Comparison of ENCODE assay signal across 8 mouse cellular contexts in the genomic region with DNA sequence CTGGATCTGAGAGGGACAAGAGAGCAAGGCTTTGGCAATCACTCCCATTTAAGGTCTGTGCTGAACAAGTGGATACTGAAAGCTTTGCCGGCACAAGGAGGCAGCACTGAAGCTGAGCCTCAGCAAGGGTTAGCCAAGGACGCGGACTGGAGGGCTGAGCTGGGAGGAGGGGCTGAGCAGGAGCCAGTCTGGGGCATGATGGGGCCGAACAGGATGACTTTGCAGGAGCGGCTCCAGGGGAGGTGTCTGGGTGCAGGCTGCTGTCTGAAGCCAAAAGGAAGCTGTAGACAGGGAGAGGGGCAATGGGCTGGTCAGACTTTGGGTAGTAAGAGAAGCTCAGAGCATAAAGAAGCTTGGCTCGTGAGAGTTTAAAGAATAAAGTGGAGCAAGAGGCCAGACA. TPM values are rescaled to one million over a fixed set of nuclear protein-coding genes. Genes with fewer than 3 reads are reported as not detected.
DNase-seq lines count a peak whose midpoint lies in the region; ATAC-seq and TF ChIP-seq lines count a peak whose summit lies in the region.

No protein-coding gene starts in this region.

- DNase-seq in CH12.LX (ENCODE audit: extremely low read depth) = no peak
- peak; percentile 85 for DNase-seq in adrenal gland, adult 8-10 months
- DNase-seq in embryonic facial prominence, embryonic 10.5 days (ENCODE audit: low spot score) = peak; percentile 73
- peak; percentile 71 for DNase-seq in kidney, adult 11 months
- peak; percentile 28 for DNase-seq in urinary bladder, postnatal 25 days (ENCODE audit: low spot score)

- ATAC-seq in granulocyte monocyte progenitor cell, adult 5-6 weeks (replicated peaks; ENCODE audit: poor library complexity, severe bottlenecking) = peak; percentile 97
- peak; percentile 73 for ATAC-seq in liver, embryonic 12.5 days
- peak; percentile 63; the same call in 1 of the 2 replicates for ATAC-seq in neural tube, embryonic 14.5 days (ENCODE audit: low read depth)

- H3K27ac ChIP-seq in CH12.LX (ENCODE audit: insufficient read depth, low read depth) = no peak overlapping the region
- no peak overlapping the region; the same call in 1 of the 2 replicates for H3K27ac ChIP-seq in embryonic facial prominence, embryonic 10.5 days (replicated peaks)
- no peak overlapping the region for H3K27ac ChIP-seq in liver, embryonic 12.5 days
- no peak overlapping the region for H3K27ac ChIP-seq in neural tube, embryonic 14.5 days (ENCODE audit: low read depth, low read length)

- no peak for TF ChIP-seq POLR2A in CH12.LX (IDR thresholded peaks at IDR 0.05; ENCODE audit: low read depth, low read length)

- H3K27me3 ChIP-seq in CH12.LX (replicated peaks) = no peaks in the 10 kb centered on the region
- H3K27me3 ChIP-seq in embryonic facial prominence, embryonic 10.5 days (replicated peaks; ENCODE audit: low read depth, poor library complexity, severe bottlenecking) = 0 out of 2 replicates have a peak, but pooled peaks cover 4% of the 10 kb centered on the region
- no peaks in the 10 kb centered on the region for H3K27me3 ChIP-seq in liver, embryonic 12.5 days (replicated peaks)
- H3K27me3 ChIP-seq in neural tube, embryonic 14.5 days (ENCODE audit: control insufficient read depth, insufficient read depth, low read length) = no peaks in the 10 kb centered on the region

- H3K4me2 ChIP-seq in CH12.LX (ENCODE audit: insufficient read depth, low read depth, poor library complexity, severe bottlenecking) = no peak overlapping the region
- H3K4me2 ChIP-seq in liver, embryonic 12.5 days = no peak overlapping the region; the same call in 1 of the 2 replicates
- no peak overlapping the region for H3K4me2 ChIP-seq in neural tube, embryonic 14.5 days (ENCODE audit: low read depth, low read length)

- WGBS in embryonic facial prominence, embryonic 10.5 days = 8% methylated on average over 6 of the region's 6 CpGs
- WGBS in liver, embryonic 12.5 days (ENCODE audit: insufficient replicate concordance) = 5% methylated on average over 6 of the region's 6 CpGs
- 8% methylated on average over 6 of the region's 6 CpGs for WGBS in neural tube, embryonic 14.5 days

- TF ChIP-seq EP300 in CH12.LX (IDR thresholded peaks at IDR 0.05; ENCODE audit: low read length) = no peak

- peaks cover 12 to 21% of the 10 kb centered on the region in 2 experiments for H3K4me1 ChIP-seq in CH12.LX (ENCODE audit: control insufficient read depth in 1 of 2, insufficient read depth in 2 of 2)
- peaks cover 15% of the 10 kb centered on the region for H3K4me1 ChIP-seq in embryonic facial prominence, embryonic 10.5 days
- H3K4me1 ChIP-seq in liver, embryonic 12.5 days = peaks cover 15% of the 10 kb centered on the region
- H3K4me1 ChIP-seq in neural tube, embryonic 14.5 days (ENCODE audit: control insufficient read depth, insufficient read depth, low read length) = 0 out of 2 replicates have a peak, but pooled peaks cover 2% of the 10 kb centered on the region

- peak in 1 of 2 experiments; percentile 61; a peak in 2 of 4 replicates for TF ChIP-seq CTCF in CH12.LX (conservative IDR thresholded peaks at IDR 0.05 in 1 of 2, IDR thresholded peaks at IDR 0.05 in 1 of 2; ENCODE audit: low read depth in 2 of 2, low read length in 2 of 2)

- H3K79me2 ChIP-seq in CH12.LX (replicated peaks; ENCODE audit: control insufficient read depth, extremely low read depth, insufficient read depth, poor library complexity, severe bottlenecking) = no peaks in the 10 kb centered on the region

- H3K36me3 ChIP-seq in CH12.LX (replicated peaks in 1 of 2; ENCODE audit: control insufficient read depth in 1 of 2, insufficient read depth in 1 of 2, low read length in 1 of 2) = no peaks in the 10 kb centered on the region
- H3K36me3 ChIP-seq in embryonic facial prominence, embryonic 10.5 days (replicated peaks) = no peaks in the 10 kb centered on the region
- no peaks in the 10 kb centered on the region for H3K36me3 ChIP-seq in liver, embryonic 12.5 days
- H3K36me3 ChIP-seq in neural tube, embryonic 14.5 days (ENCODE audit: control insufficient read depth, insufficient read depth, low read length) = no peaks in the 10 kb centered on the region

- dilution Hi-C loops in CH12.LX (cut with MboI; ENCODE audit: extremely low pct_ligation_motif_present, extremely low pct_unique_long_range_greater_than_20kb, low sequenced_read_pairs) = no loop called here

- peak; percentile 24 for TF ChIP-seq RAD21 in CH12.LX (IDR thresholded peaks at IDR 0.05; ENCODE audit: low read depth, low read length)

- in situ Hi-C loops in CH12.LX (cut with MboI; ENCODE audit: low pct_ligation_motif_present, low pct_unique_long_range_greater_than_20kb, low sequenced_read_pairs) = no loop called here

- H3K4me3 ChIP-seq in CH12.LX (replicated peaks in 1 of 3; ENCODE audit: low read depth in 2 of 3, low read length in 2 of 3, poor library complexity in 1 of 3) = no peak overlapping the region
- H3K4me3 ChIP-seq in embryonic facial prominence, embryonic 10.5 days = no peak overlapping the region
- H3K4me3 ChIP-seq in liver, embryonic 12.5 days = no peak overlapping the region
- no peak overlapping the region for H3K4me3 ChIP-seq in neural tube, embryonic 14.5 days (ENCODE audit: low read depth, low read length)

- H3K9me3 ChIP-seq in CH12.LX (replicated peaks; ENCODE audit: low read length) = no peaks in the 10 kb centered on the region
- no peaks in the 10 kb centered on the region for H3K9me3 ChIP-seq in embryonic facial prominence, embryonic 10.5 days
- no peaks in the 10 kb centered on the region for H3K9me3 ChIP-seq in liver, embryonic 12.5 days (replicated peaks)
- H3K9me3 ChIP-seq in neural tube, embryonic 14.5 days (ENCODE audit: control insufficient read depth, low read length) = no peaks in the 10 kb centered on the region

- no peak overlapping the region for H3K9ac ChIP-seq in CH12.LX (ENCODE audit: insufficient read depth, low read depth)
- no peak overlapping the region; the same call in 1 of the 2 replicates for H3K9ac ChIP-seq in liver, embryonic 12.5 days
- no peak overlapping the region for H3K9ac ChIP-seq in neural tube, embryonic 14.5 days (replicated peaks; ENCODE audit: low read depth, low read length)

TF ChIP-seq in CH12.LX, 34 proteins besides CTCF, POLR2A, EP300 and RAD21:
- no peak for TF ChIP-seq MEF2A (IDR thresholded peaks at IDR 0.05; ENCODE audit: borderline replicate concordance, low read depth, low read length)
- peak; percentile 68 for TF ChIP-seq SMC3 (IDR thresholded peaks at IDR 0.05; ENCODE audit: low read depth, low read length)
TF ChIP-seq in CH12.LX: peak in this region for 1.

RNA-seq across cellular contexts. Expression of gene Mgst2, which starts 48.2 kb away (rescaled TPM):
- 48.8 and 51.4 TPM in 2 replicates for total RNA-seq in CH12.LX (2012; rRNA removed)
- total RNA-seq in CH12.LX (2014; rRNA removed) = 62.7 and 76.0 TPM in 2 replicates
- 131 and 147 TPM in 2 replicates for polyA plus RNA-seq in CH12.LX (2012; ENCODE audit: insufficient read length, low read depth)
- 100 to 1,000 TPM; 209 to 255 (median 219) TPM for total RNA-seq in adrenal gland, adult 8-10 months (2022)
- 0.61 and 0.74 TPM in 2 replicates for polyA plus RNA-seq in embryonic facial prominence, embryonic 10.5 days (2016; fragmentation: Nextera tagmentation; extraction: Ambion mirVana)
- total RNA-seq in granulocyte monocyte progenitor cell, adult 5-6 weeks (2014; fragmentation: Nextera tagmentation) = 119 and 127 TPM in 2 replicates
- 38.6 and 72.3 TPM in 2 replicates for total RNA-seq in granulocyte monocyte progenitor cell, adult 5-6 weeks (2017)
- polyA plus RNA-seq in liver, embryonic 12.5 days (2016; fragmentation: Nextera tagmentation; extraction: Ambion mirVana) = 14.7 and 16.5 TPM in 2 replicates
- 0.27 and 0.48 TPM in 2 replicates for polyA plus RNA-seq in neural tube, embryonic 14.5 days (2014; fragmentation: Nextera tagmentation; extraction: Ambion mirVana)

RNA-seq across cellular contexts. Expression of gene Setd7, which starts 51.3 kb away (rescaled TPM):
- total RNA-seq in CH12.LX (2012; rRNA removed) (21.7 and 23.6 TPM in 2 replicates), CH12.LX (2014; rRNA removed) (16.2 and 16.6 TPM in 2 replicates)
- 28.9 and 34.3 TPM in 2 replicates for polyA plus RNA-seq in CH12.LX (2012; ENCODE audit: insufficient read length, low read depth)
- 10 to 100 TPM; 52.6 to 77.9 (median 66.4) TPM for total RNA-seq in adrenal gland, adult 8-10 months (2022)
- 4.2 and 5.1 TPM in 2 replicates for polyA plus RNA-seq in embryonic facial prominence, embryonic 10.5 days (2016; fragmentation: Nextera tagmentation; extraction: Ambion mirVana)
- total RNA-seq in granulocyte monocyte progenitor cell, adult 5-6 weeks (2014; fragmentation: Nextera tagmentation) = 37.3 and 41.6 TPM in 2 replicates
- 26.5 and 29.9 TPM in 2 replicates for total RNA-seq in granulocyte monocyte progenitor cell, adult 5-6 weeks (2017)
- 1.0 and 1.7 TPM in 2 replicates for polyA plus RNA-seq in liver, embryonic 12.5 days (2016; fragmentation: Nextera tagmentation; extraction: Ambion mirVana)
- 3.0 and 4.2 TPM in 2 replicates for polyA plus RNA-seq in neural tube, embryonic 14.5 days (2014; fragmentation: Nextera tagmentation; extraction: Ambion mirVana)
